Mouse (Mus musculus) C2C12 (cell line): Measurements from ENCODE around the gene Oosp1.

Experiments
- CTCF ChIP-seq: IDR thresholded peaks from one replicate; pipeline ENCODE4 v1.5.1; 2011; ENCODE audit not compliant: control insufficient read depth, insufficient read depth, insufficient read length
- MAX ChIP-seq: IDR thresholded peaks from one replicate; pipeline ENCODE4 v1.6.1; 2011; ENCODE audit warnings: mild to moderate bottlenecking, control low read depth
- MYOD1 ChIP-seq: IDR thresholded peaks from one replicate; pipeline ENCODE4 v1.6.1; 2011; ENCODE audit warnings: low read depth; ENCODE audit not compliant: control insufficient read depth, insufficient read length
- MYOG ChIP-seq: IDR thresholded peaks from one replicate; pipeline ENCODE4 v1.6.1; 2011; ENCODE audit not compliant: control insufficient read depth, insufficient read length; ENCODE audit errors: extremely low read depth

DNA sequence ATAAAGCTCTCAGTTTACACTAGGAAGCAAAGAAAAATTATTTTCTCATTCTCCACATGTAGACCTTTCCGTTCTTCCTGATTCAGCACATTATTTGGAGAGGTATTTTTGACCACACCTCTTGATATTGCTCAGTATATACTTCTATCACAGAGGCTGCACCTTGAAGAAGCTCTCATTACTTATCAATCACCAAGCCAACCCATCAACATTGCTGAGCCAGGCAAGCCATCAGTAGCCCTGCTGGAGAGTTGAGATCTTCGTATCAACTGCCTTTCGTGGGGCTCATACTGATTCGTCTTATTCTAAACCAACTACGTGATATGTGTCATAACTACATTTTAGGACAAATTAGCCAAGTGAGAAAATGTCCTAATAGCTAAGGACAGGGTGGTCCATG lies 36.4 kb upstream of the Oosp1 start:
- TF ChIP-seq CTCF (no peak), MAX (no peak), MYOG (no peak), MYOD1 (no peak)
